Mouse (Mus musculus) heart, embryonic 16.5 days (tissue): ENCODE data around the gene Dntt. TPM values are rescaled to one million over a fixed set of nuclear protein-coding genes. Genes with fewer than 3 reads are reported as not detected.

Experiments used
- ATAC-seq: fragments of 200-750 bp; cut with Nextera tagmentation; replicated peaks from 2 replicates; pipeline ENCODE4 v1.8.0; 2017; ENCODE audit warnings: moderate number of reproducible peaks; ENCODE audit not compliant: insufficient read depth, low FRiP score; ENCODE audit errors: extremely low read depth
- H3K27ac ChIP-seq: fragments of 300-500 bp; sonication (generic); 2 replicates; pipeline ENCODE4 v1.5.1; 2014; ENCODE audit warnings: mild to moderate bottlenecking, low read length, control low read depth, moderate library complexity
- H3K27me3 ChIP-seq: fragments of 300-500 bp; sonication (generic); 2 replicates; pipeline ENCODE4 v1.6.1; 2014; ENCODE audit warnings: low read length, mixed read lengths; ENCODE audit not compliant: control insufficient read depth, insufficient read depth
- H3K36me3 ChIP-seq: fragments of 300-500 bp; sonication (generic); 2 replicates; pipeline ENCODE4 v1.6.1; 2014; ENCODE audit not compliant: control insufficient read depth, insufficient read depth
- H3K4me1 ChIP-seq: fragments of 300-500 bp; sonication (generic); 2 replicates; pipeline ENCODE4 v1.6.1; 2014; ENCODE audit warnings: low read length, mixed read lengths; ENCODE audit not compliant: control insufficient read depth, insufficient read depth
- H3K4me2 ChIP-seq: fragments of 300-500 bp; sonication (generic); 2 replicates; pipeline ENCODE4 v1.6.1; 2014; ENCODE audit warnings: low read depth, mild to moderate bottlenecking, control low read depth, low read length
- H3K4me3 ChIP-seq: fragments of 300-500 bp; sonication (generic); 2 replicates; pipeline ENCODE4 v1.5.1; 2014; ENCODE audit warnings: mild to moderate bottlenecking, control low read depth, low read length
- H3K9ac ChIP-seq: fragments of 300-500 bp; sonication (generic); 2 replicates; pipeline ENCODE4 v1.6.1; 2014; ENCODE audit warnings: low read length, control low read depth
- H3K9me3 ChIP-seq: fragments of 300-500 bp; sonication (generic); replicated peaks from 2 replicates; pipeline ENCODE4 v1.6.1; 2016; ENCODE audit warnings: low read length; ENCODE audit not compliant: control insufficient read depth
- WGBS: fragments of 180-500 bp; shearing (Covaris S2); extraction: QIAGEN DNeasy Blood & Tissue Kit; methylation state at CpG from one replicate; pipeline ENCODE4 v1.1.7; 2014; 5-methylcytosine and 5-hydroxymethylcytosine counted together
- polyA plus RNA-seq: library from polyadenylated mRNA; unstranded; fragments of >200 nt; fragmentation: Nextera tagmentation; extraction: Ambion mirVana; gene quantifications from 2 replicates; pipeline ENCODE4 v1.2.1, GENCODE M21; 2015

Gene Dntt
- polyA plus RNA-seq, 1 experiment from 2014 or later = 0.28 TPM

GRCm38 (mm10) chr19:40993356-40993755 lies 35.7 kb upstream of the Dntt start:
- no peaks in the 10 kb centered on the region for H3K4me1 ChIP-seq
- no peak overlapping the region for H3K4me3 ChIP-seq
- no peak overlapping the region for H3K9ac ChIP-seq
- no peak for ATAC-seq
- no peaks in the 10 kb centered on the region for H3K36me3 ChIP-seq
- H3K27ac ChIP-seq = no peak overlapping the region
- H3K4me2 ChIP-seq = no peak overlapping the region
- H3K9me3 ChIP-seq = no peaks in the 10 kb centered on the region
- H3K27me3 ChIP-seq = no peaks in the 10 kb centered on the region
- 87% methylated on average over 5 of the region's 5 CpGs for WGBS

GRCm38 (mm10) chr19:40994057-40994585 lies 35.0 kb upstream of the Dntt start, which contains the start of gene Blnk:
Gene Blnk (minus strand): TSS chr19:40994535.
- Histone ChIP-seq H3K36me3 (no peaks in the 10 kb centered on the region), H3K4me3 (no peak within 1 kb of the TSS), H3K27me3 (no peaks in the 10 kb centered on the region), H3K9me3 (no peaks in the 10 kb centered on the region), H3K4me2 (no peak within 1 kb of the TSS), H3K9ac (no peak within 1 kb of the TSS), H3K27ac (no peak within 1 kb of the TSS), H3K4me1 (no peaks in the 10 kb centered on the region)
- no peak for ATAC-seq
- 38% methylated on average over 8 of the region's 8 CpGs for WGBS

GRCm38 (mm10) chr19:40994911-40995310 lies 34.2 kb upstream of the Dntt start:
- H3K9me3 ChIP-seq = no peaks in the 10 kb centered on the region
- no peaks in the 10 kb centered on the region for H3K4me1 ChIP-seq
- no peak overlapping the region for H3K4me2 ChIP-seq
- ATAC-seq = no peak
- H3K4me3 ChIP-seq = no peak overlapping the region
- no peaks in the 10 kb centered on the region for H3K27me3 ChIP-seq
- H3K27ac ChIP-seq = no peak overlapping the region
- WGBS = 50% methylated on average over 7 of the region's 7 CpGs
- no peak overlapping the region for H3K9ac ChIP-seq
- no peaks in the 10 kb centered on the region for H3K36me3 ChIP-seq

GRCm38 (mm10) chr19:40995449-40996401 lies 33.4 kb upstream of the Dntt start:
- 47% methylated on average over 21 of the region's 21 CpGs for WGBS
- H3K27ac ChIP-seq = no peak overlapping the region
- H3K36me3 ChIP-seq = no peaks in the 10 kb centered on the region
- no peaks in the 10 kb centered on the region for H3K9me3 ChIP-seq
- no peak overlapping the region for H3K4me2 ChIP-seq
- H3K4me1 ChIP-seq = no peaks in the 10 kb centered on the region
- no peak overlapping the region for H3K9ac ChIP-seq
- H3K4me3 ChIP-seq = no peak overlapping the region
- no peak for ATAC-seq
- no peaks in the 10 kb centered on the region for H3K27me3 ChIP-seq

GRCm38 (mm10) chr19:40996722-40997121 lies 32.4 kb upstream of the Dntt start:
- Histone ChIP-seq H3K9me3 (no peaks in the 10 kb centered on the region), H3K9ac (no peak overlapping the region), H3K4me3 (no peak overlapping the region), H3K4me2 (no peak overlapping the region), H3K4me1 (no peaks in the 10 kb centered on the region), H3K36me3 (no peaks in the 10 kb centered on the region), H3K27me3 (no peaks in the 10 kb centered on the region), H3K27ac (no peak overlapping the region)
- no peak for ATAC-seq
- WGBS = 81% methylated on average over 6 of the region's 6 CpGs

GRCm38 (mm10) chr19:40998469-40999170 lies 30.5 kb upstream of the Dntt start:
- Histone ChIP-seq H3K27ac (no peak overlapping the region), H3K4me1 (no peaks in the 10 kb centered on the region), H3K36me3 (no peaks in the 10 kb centered on the region), H3K4me2 (no peak overlapping the region), H3K4me3 (no peak overlapping the region), H3K9me3 (peaks cover 4% of the 10 kb centered on the region; the same call in 1 of the 2 replicates), H3K27me3 (no peaks in the 10 kb centered on the region), H3K9ac (no peak overlapping the region)
- ATAC-seq = no peak
- 54% methylated on average over 5 of the region's 5 CpGs for WGBS

GRCm38 (mm10) chr19:40999569-40999968 lies 29.5 kb upstream of the Dntt start:
- no peaks in the 10 kb centered on the region for H3K36me3 ChIP-seq
- WGBS = 49% methylated on average over 3 of the region's 3 CpGs
- H3K27me3 ChIP-seq = no peaks in the 10 kb centered on the region
- no peaks in the 10 kb centered on the region for H3K4me1 ChIP-seq
- ATAC-seq = no peak
- H3K4me3 ChIP-seq = no peak overlapping the region
- H3K9ac ChIP-seq = no peak overlapping the region
- no peak overlapping the region for H3K27ac ChIP-seq
- H3K4me2 ChIP-seq = no peak overlapping the region
- peaks cover 4% of the 10 kb centered on the region; the same call in 1 of the 2 replicates for H3K9me3 ChIP-seq

- no peak overlapping the region for H3K9ac ChIP-seq
- no peak for ATAC-seq
- 84% methylated on average over 3 of the region's 3 CpGs for WGBS
- no peak overlapping the region for H3K4me2 ChIP-seq
- H3K36me3 ChIP-seq = no peaks in the 10 kb centered on the region
- peaks cover 4% of the 10 kb centered on the region; the same call in 1 of the 2 replicates for H3K9me3 ChIP-seq
- H3K27ac ChIP-seq = no peak overlapping the region
- no peaks in the 10 kb centered on the region for H3K4me1 ChIP-seq
- H3K27me3 ChIP-seq = no peaks in the 10 kb centered on the region; the same call in 1 of the 2 replicates
- H3K4me3 ChIP-seq = no peak overlapping the region
Observed at GRCm38 (mm10) chr19:41003694-41004315, 25.3 kb upstream of the Dntt start.
